Mouse (Mus musculus) lung, embryonic 14.5 days (tissue): ENCODE data around the gene Col4a2. TPM values are rescaled to one million over a fixed set of nuclear protein-coding genes. Genes with fewer than 3 reads are reported as not detected.

ENCODE experiments used
- ATAC-seq: fragments of 200-750 bp; cut with Nextera tagmentation; 2 replicates; pipeline ENCODE4 v1.8.0; 2017; ENCODE audit warnings: mild to moderate bottlenecking, moderate TSS enrichment, moderate library complexity; ENCODE audit not compliant: insufficient read depth
- DNase-seq: peaks from one replicate; pipeline ENCODE4 v3.0.0-alpha.2; 2015
- H3K27ac ChIP-seq: fragments of 300-500 bp; sonication (generic); 2 replicates; pipeline ENCODE4 v1.5.1; 2014; ENCODE audit warnings: low read depth, mild to moderate bottlenecking, moderate library complexity
- H3K27me3 ChIP-seq: fragments of 300-500 bp; sonication (generic); 2 replicates; pipeline ENCODE4 v1.6.1; 2014; ENCODE audit warnings: low read length, control low read depth; ENCODE audit not compliant: insufficient read depth
- H3K36me3 ChIP-seq: fragments of 300-500 bp; sonication (generic); 2 replicates; pipeline ENCODE4 v1.6.1; 2014; ENCODE audit warnings: control low read depth; ENCODE audit not compliant: insufficient read depth
- H3K4me1 ChIP-seq: fragments of 300-500 bp; sonication (generic); 2 replicates; pipeline ENCODE4 v1.6.1; 2014; ENCODE audit warnings: antibody characterized with exemption, control low read depth; ENCODE audit not compliant: insufficient read depth
- H3K4me2 ChIP-seq: fragments of 300-500 bp; sonication (generic); 2 replicates; pipeline ENCODE4 v1.6.1; 2014; ENCODE audit warnings: mild to moderate bottlenecking
- H3K4me3 ChIP-seq: fragments of 300-500 bp; sonication (generic); 2 replicates; pipeline ENCODE4 v1.5.1; 2014; ENCODE audit warnings: low read depth, low read length
- H3K9ac ChIP-seq: fragments of 300-500 bp; sonication (generic); 2 replicates; pipeline ENCODE4 v1.6.1; 2014
- H3K9me3 ChIP-seq: fragments of 300-500 bp; sonication (generic); 2 replicates; pipeline ENCODE4 v1.6.1; 2016; ENCODE audit warnings: low read depth, low read length, control low read depth
- CTCF ChIP-seq: IDR thresholded peaks from 2 replicates; pipeline ENCODE4 v1.5.1; 2016; ENCODE audit warnings: antibody characterized with exemption, low read depth
- WGBS: fragments of 180-500 bp; shearing (Covaris S2); extraction: QIAGEN DNeasy Blood & Tissue Kit; methylation state at CpG from one replicate; pipeline ENCODE4 v1.1.7; 2014; 5-methylcytosine and 5-hydroxymethylcytosine counted together
- polyA plus RNA-seq: library from polyadenylated mRNA; unstranded; fragments of >200 nt; fragmentation: Nextera tagmentation; extraction: Ambion mirVana; gene quantifications from 2 replicates; pipeline ENCODE4 v1.2.1, GENCODE M21; 2014

Col4a2 gene
- polyA plus RNA-seq, 1 experiment from 2014 or later = 111 TPM

- Histone ChIP-seq H3K36me3 (peaks cover 95% of the 10 kb centered on the region), H3K4me1 (no peaks in the 10 kb centered on the region), H3K4me3 (no peak overlapping the region), H3K27ac (no peak overlapping the region), H3K9ac (no peak overlapping the region), H3K4me2 (no peak overlapping the region), H3K9me3 (no peaks in the 10 kb centered on the region), H3K27me3 (no peaks in the 10 kb centered on the region)
- TF ChIP-seq CTCF = no peak
- DNase-seq = no peak
- ATAC-seq = no peak
- WGBS = 76% methylated on average over 9 of the region's 9 CpGs
Observed at GRCm38 (mm10) chr8:11443611-11444010, 131.0 kb downstream of the Col4a2 start.

GRCm38 (mm10) chr8:11444216-11444615 lies 131.6 kb downstream of the Col4a2 start:
- Histone ChIP-seq H3K9ac (no peak overlapping the region), H3K27ac (no peak overlapping the region), H3K4me1 (no peaks in the 10 kb centered on the region), H3K9me3 (no peaks in the 10 kb centered on the region), H3K36me3 (peaks cover 95% of the 10 kb centered on the region), H3K27me3 (no peaks in the 10 kb centered on the region), H3K4me2 (no peak overlapping the region), H3K4me3 (no peak overlapping the region)
- ATAC-seq (no peak), DNase-seq (no peak)
- no peak for TF ChIP-seq CTCF
- WGBS = 87% methylated on average over 7 of the region's 7 CpGs

- Histone ChIP-seq H3K4me3 (no peak overlapping the region), H3K4me1 (no peaks in the 10 kb centered on the region; the same call in 1 of the 2 replicates), H3K27me3 (no peaks in the 10 kb centered on the region), H3K27ac (no peak overlapping the region), H3K9me3 (no peaks in the 10 kb centered on the region), H3K4me2 (no peak overlapping the region), H3K36me3 (peaks cover 80% of the 10 kb centered on the region), H3K9ac (no peak overlapping the region)
- no peak for TF ChIP-seq CTCF
- ATAC-seq (no peak), DNase-seq (no peak)
- 92% methylated on average over 13 of the region's 13 CpGs for WGBS
Observed at GRCm38 (mm10) chr8:11445790-11446189, 133.2 kb downstream of the Col4a2 start.

GRCm38 (mm10) chr8:11447910-11448570 lies 135.4 kb downstream of the Col4a2 start:
- Histone ChIP-seq H3K27me3 (no peaks in the 10 kb centered on the region), H3K27ac (no peak overlapping the region), H3K4me2 (no peak overlapping the region), H3K4me1 (no peaks in the 10 kb centered on the region; the same call in 1 of the 2 replicates), H3K9ac (no peak overlapping the region), H3K36me3 (peaks cover 59% of the 10 kb centered on the region), H3K9me3 (no peaks in the 10 kb centered on the region), H3K4me3 (no peak overlapping the region)
- 86% methylated on average over 23 of the region's 23 CpGs for WGBS
- no peak for TF ChIP-seq CTCF
- DNase-seq (no peak), ATAC-seq (no peak)

GRCm38 (mm10) chr8:11450184-11451113 lies 137.8 kb downstream of the Col4a2 start:
- DNase-seq (peak; percentile 84), ATAC-seq (peak; percentile 70)
- no peak overlapping the region for H3K4me3 ChIP-seq
- H3K9me3 ChIP-seq = no peaks in the 10 kb centered on the region
- no peak overlapping the region for H3K4me2 ChIP-seq
- H3K9ac ChIP-seq = no peak overlapping the region
- no peaks in the 10 kb centered on the region for H3K27me3 ChIP-seq
- WGBS = 13% methylated on average over 8 of the region's 8 CpGs
- 0 out of 2 replicates have a peak overlapping the region, but pooled peaks have one; percentile 18 for H3K27ac ChIP-seq
- peaks cover 36% of the 10 kb centered on the region for H3K36me3 ChIP-seq
- peak; percentile 80 for TF ChIP-seq CTCF
- H3K4me1 ChIP-seq = no peaks in the 10 kb centered on the region; the same call in 1 of the 2 replicates

GRCm38 (mm10) chr8:11452152-11452551 lies 139.5 kb downstream of the Col4a2 start:
- DNase-seq (no peak), ATAC-seq (no peak)
- H3K9me3 ChIP-seq = no peaks in the 10 kb centered on the region
- peaks cover 19% of the 10 kb centered on the region for H3K36me3 ChIP-seq
- H3K27ac ChIP-seq = no peak overlapping the region
- no peaks in the 10 kb centered on the region; the same call in 1 of the 2 replicates for H3K4me1 ChIP-seq
- 97% methylated on average over 1 of the region's 1 CpGs for WGBS
- H3K9ac ChIP-seq = no peak overlapping the region
- TF ChIP-seq CTCF = no peak
- H3K4me2 ChIP-seq = no peak overlapping the region
- no peaks in the 10 kb centered on the region for H3K27me3 ChIP-seq
- no peak overlapping the region for H3K4me3 ChIP-seq

- no peak for DNase-seq
- Histone ChIP-seq H3K27me3 (no peaks in the 10 kb centered on the region), H3K9me3 (no peaks in the 10 kb centered on the region), H3K9ac (no peak overlapping the region), H3K4me3 (no peak overlapping the region), H3K27ac (no peak overlapping the region), H3K4me1 (no peaks in the 10 kb centered on the region; the same call in 1 of the 2 replicates), H3K4me2 (no peak overlapping the region), H3K36me3 (peaks cover 17% of the 10 kb centered on the region)
- 60% methylated on average over 3 of the region's 3 CpGs for WGBS
- ATAC-seq = no peak
- no peak for TF ChIP-seq CTCF
Observed at GRCm38 (mm10) chr8:11452559-11452958, 140.0 kb downstream of the Col4a2 start.
